Mouse (Mus musculus) erythroblast, embryonic 14.5 days (primary cell): ENCODE data around the gene Eddm3b. TPM values are rescaled to one million over a fixed set of nuclear protein-coding genes. Genes with fewer than 3 reads are reported as not detected.

Experiments
- H3K27me3 ChIP-seq: 2 replicates; pipeline ENCODE4 v1.6.1; 2012; ENCODE audit warnings: inconsistent platforms; ENCODE audit not compliant: control insufficient read depth
- H3K36me3 ChIP-seq: 2 replicates; pipeline ENCODE4 v1.6.1; 2012; ENCODE audit warnings: mild to moderate bottlenecking, inconsistent platforms; ENCODE audit not compliant: control insufficient read depth
- H3K4me1 ChIP-seq: 2 replicates; pipeline ENCODE4 v1.6.1; 2012; ENCODE audit warnings: inconsistent platforms; ENCODE audit not compliant: control insufficient read depth
- H3K4me3 ChIP-seq: replicated peaks from 2 replicates; pipeline ENCODE3; 2012; ENCODE audit warnings: moderate library complexity, mild to moderate bottlenecking, inconsistent platforms
- H3K9me3 ChIP-seq: 2 replicates; pipeline ENCODE4 v1.6.1; 2012; ENCODE audit warnings: low read length, inconsistent platforms, mixed read lengths; ENCODE audit not compliant: control insufficient read depth
- GATA1 ChIP-seq: IDR thresholded peaks from 2 replicates; pipeline ENCODE4 v1.6.1; 2012; ENCODE audit warnings: low read length, inconsistent platforms, mixed read lengths
- TAL1 ChIP-seq: IDR thresholded peaks from 3 replicates; pipeline ENCODE4 v1.6.1; 2012; ENCODE audit warnings: low read length, inconsistent platforms, mixed read lengths
- polyA plus RNA-seq: library from polyadenylated mRNA; stranded (reverse); fragments of >175 nt; gene quantifications from 2 replicates; pipeline ENCODE4 v1.2.3, GENCODE M21; 2012

Gene Eddm3b
- polyA plus RNA-seq, 1 experiment = not detected

DNA sequence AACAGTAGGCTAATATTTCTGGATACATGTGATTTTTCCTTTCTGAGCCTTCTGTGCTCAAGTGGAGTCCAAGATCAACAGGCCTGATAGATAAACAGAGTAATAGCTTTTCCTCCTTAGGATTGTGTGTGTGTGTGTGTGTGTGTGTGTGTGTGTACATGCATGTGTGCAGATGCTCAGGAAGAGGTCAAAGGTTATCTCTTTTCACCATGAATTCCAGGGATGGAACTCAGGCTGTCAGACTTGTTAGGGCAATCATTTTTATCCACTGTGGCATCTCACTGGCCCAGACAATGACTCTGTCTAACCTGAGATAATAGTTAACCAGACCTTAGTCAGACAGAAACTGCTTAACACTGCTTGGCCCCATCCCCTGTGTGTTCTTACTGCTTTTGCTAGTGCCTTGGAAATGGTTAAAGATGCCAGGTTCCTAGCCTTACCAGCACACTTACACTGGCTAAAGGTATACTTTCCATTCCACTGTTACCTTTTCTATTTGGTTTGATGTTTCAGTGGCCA lies 7.7 kb upstream of the Eddm3b start:
- no peaks in the 10 kb centered on the region for H3K9me3 ChIP-seq

GRCm38 (mm10) chr14:51111966-51112365 lies 2.3 kb upstream of the Eddm3b start:
- H3K4me3 ChIP-seq = no peak overlapping the region
- H3K27me3 ChIP-seq = no peaks in the 10 kb centered on the region
- H3K4me1 ChIP-seq = peaks cover 24% of the 10 kb centered on the region
- no peaks in the 10 kb centered on the region for H3K9me3 ChIP-seq
- TF ChIP-seq TAL1 = no peak
- TF ChIP-seq GATA1 = no peak
- H3K36me3 ChIP-seq = no peaks in the 10 kb centered on the region

More for the DNA sequence above, 7.7 kb upstream of the Eddm3b start:
- H3K27me3 ChIP-seq = no peaks in the 10 kb centered on the region
- H3K36me3 ChIP-seq = peaks cover 5% of the 10 kb centered on the region
- peaks cover 42% of the 10 kb centered on the region for H3K4me1 ChIP-seq
- no peak overlapping the region for H3K4me3 ChIP-seq
- TF ChIP-seq GATA1 = no peak
- TF ChIP-seq TAL1 = no peak

- Histone ChIP-seq H3K36me3 (no peaks in the 10 kb centered on the region), H3K4me3 (no peak overlapping the region), H3K9me3 (no peaks in the 10 kb centered on the region), H3K27me3 (no peaks in the 10 kb centered on the region), H3K4me1 (peaks cover 23% of the 10 kb centered on the region)
- TF ChIP-seq TAL1 (no peak), GATA1 (no peak)
Observed at GRCm38 (mm10) chr14:51113476-51113875, 750 bp upstream of the Eddm3b start.

DNA sequence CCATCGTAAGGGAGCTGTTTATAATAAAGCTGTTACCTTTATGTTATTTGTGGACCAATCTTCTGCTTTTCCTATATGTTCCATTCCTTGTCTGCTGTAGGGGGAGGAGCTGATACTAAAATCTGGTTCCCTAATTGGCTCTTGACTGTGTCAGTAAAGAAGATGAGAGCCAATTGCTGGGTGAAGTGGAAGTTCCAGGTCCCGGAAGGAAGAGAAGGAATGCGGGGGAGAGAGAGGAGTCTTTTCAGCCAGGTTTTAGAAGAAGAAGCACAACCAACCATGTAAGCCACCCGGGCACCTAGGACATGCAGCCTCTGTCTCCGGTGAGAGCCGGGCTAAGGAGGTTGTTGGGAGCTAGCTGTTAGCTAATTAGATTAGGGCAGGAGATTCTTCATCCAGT lies 11.5 kb downstream of the Eddm3b start:
- no peak for TF ChIP-seq TAL1
- TF ChIP-seq GATA1 = no peak
- peak overlapping the region; percentile 63 for H3K4me3 ChIP-seq
- H3K4me1 ChIP-seq = peaks cover 87% of the 10 kb centered on the region

GRCm38 (mm10) chr14:51127648-51128258 lies 13.5 kb downstream of the Eddm3b start:
- H3K4me1 ChIP-seq = peaks cover 95% of the 10 kb centered on the region
- peaks cover 2% of the 10 kb centered on the region; the same call in 1 of the 2 replicates for H3K9me3 ChIP-seq
- peak overlapping the region; percentile 36 for H3K4me3 ChIP-seq
- no peaks in the 10 kb centered on the region for H3K27me3 ChIP-seq
- TF ChIP-seq GATA1 = peak; percentile 8; the same call in 1 of the 2 replicates
- peak; percentile 49; the same call in 2 of the 3 replicates for TF ChIP-seq TAL1
- H3K36me3 ChIP-seq = peaks cover 9% of the 10 kb centered on the region

More for the DNA sequence above, 11.5 kb downstream of the Eddm3b start:
- H3K9me3 ChIP-seq = peaks cover 2% of the 10 kb centered on the region; the same call in 1 of the 2 replicates
- H3K36me3 ChIP-seq = peaks cover 5% of the 10 kb centered on the region
- no peaks in the 10 kb centered on the region for H3K27me3 ChIP-seq

GRCm38 (mm10) chr14:51128775-51129623 lies 14.8 kb downstream of the Eddm3b start:
- Histone ChIP-seq H3K4me3 (peak overlapping the region; percentile 63), H3K36me3 (peaks cover 9% of the 10 kb centered on the region), H3K27me3 (no peaks in the 10 kb centered on the region), H3K4me1 (peaks cover 87% of the 10 kb centered on the region), H3K9me3 (peaks cover 2% of the 10 kb centered on the region; the same call in 1 of the 2 replicates)
- TF ChIP-seq TAL1 = peak; percentile 39; the same call in 1 of the 3 replicates
- peak; percentile 49; the same call in 1 of the 2 replicates for TF ChIP-seq GATA1

DNA sequence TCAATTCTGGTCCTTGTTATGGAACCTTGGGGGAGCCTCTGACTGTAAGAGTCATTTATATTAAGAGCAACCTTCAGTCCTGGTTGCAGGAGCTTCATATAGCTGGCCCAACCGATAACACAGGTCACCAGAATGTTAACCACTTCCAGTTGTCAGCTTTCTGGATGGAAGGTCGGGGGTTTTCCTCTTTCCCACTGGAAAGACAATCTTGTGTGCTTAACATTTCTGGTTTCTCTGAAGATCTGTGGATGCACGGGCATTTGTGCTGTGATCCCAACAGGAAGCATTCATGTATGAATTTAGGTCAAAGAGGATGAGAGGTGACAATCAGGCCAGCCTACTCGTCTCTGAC lies 15.4 kb downstream of the Eddm3b start:
- Histone ChIP-seq H3K36me3 (peaks cover 9% of the 10 kb centered on the region), H3K9me3 (peaks cover 2% of the 10 kb centered on the region; the same call in 1 of the 2 replicates), H3K4me1 (peaks cover 81% of the 10 kb centered on the region), H3K27me3 (no peaks in the 10 kb centered on the region), H3K4me3 (peak overlapping the region; percentile 63)
- no peak for TF ChIP-seq TAL1
- TF ChIP-seq GATA1 = no peak

GRCm38 (mm10) chr14:51130315-51130940 lies 16.2 kb downstream of the Eddm3b start:
- Histone ChIP-seq H3K36me3 (peaks cover 9% of the 10 kb centered on the region), H3K9me3 (peaks cover 2% of the 10 kb centered on the region; the same call in 1 of the 2 replicates), H3K4me1 (peaks cover 74% of the 10 kb centered on the region), H3K4me3 (peak overlapping the region; percentile 63), H3K27me3 (no peaks in the 10 kb centered on the region)
- TF ChIP-seq GATA1 (peak; percentile 72), TAL1 (peak; percentile 70)
